Mouse (Mus musculus) liver, embryonic 11.5 days (tissue): ENCODE data around the gene Jkamp. TPM values are rescaled to one million over a fixed set of nuclear protein-coding genes. Genes with fewer than 3 reads are reported as not detected.
A peak's percentile ranks its signal among the peaks of the same experiment; 100 is the strongest.

Source experiments
- ATAC-seq: fragments of 200-750 bp; cut with Nextera tagmentation; replicated peaks from 2 replicates; pipeline ENCODE4 v1.8.0; 2017; ENCODE audit warnings: moderate number of reproducible peaks, mild to moderate bottlenecking, moderate TSS enrichment, moderate library complexity; ENCODE audit not compliant: low FRiP score
- DNase-seq: peaks from one replicate; pipeline ENCODE4 v3.0.0-alpha.2; 2017; ENCODE audit warnings: low spot score
- H3K27ac ChIP-seq: fragments of 300-500 bp; sonication (generic); 2 replicates; pipeline ENCODE4 v1.5.1; 2014; ENCODE audit warnings: mild to moderate bottlenecking, low read depth, low read length, control low read depth
- H3K27me3 ChIP-seq: fragments of 300-500 bp; sonication (generic); replicated peaks from 2 replicates; pipeline ENCODE4 v1.6.1; 2014; ENCODE audit warnings: low read length, mixed read lengths; ENCODE audit not compliant: control insufficient read depth, insufficient read depth
- H3K36me3 ChIP-seq: fragments of 300-500 bp; sonication (generic); 2 replicates; pipeline ENCODE4 v1.6.1; 2014; ENCODE audit warnings: mild to moderate bottlenecking, low read length, moderate library complexity, mixed read lengths; ENCODE audit not compliant: control insufficient read depth, insufficient read depth
- H3K4me1 ChIP-seq: fragments of 300-500 bp; sonication (generic); replicated peaks from 2 replicates; pipeline ENCODE4 v1.6.1; 2014; ENCODE audit warnings: low read length, mixed read lengths; ENCODE audit not compliant: control insufficient read depth, insufficient read depth
- H3K4me2 ChIP-seq: fragments of 300-500 bp; sonication (generic); 2 replicates; pipeline ENCODE4 v1.6.1; 2014; ENCODE audit warnings: mild to moderate bottlenecking, control low read depth, moderate library complexity
- H3K4me3 ChIP-seq: fragments of 300-500 bp; sonication (generic); 2 replicates; pipeline ENCODE4 v1.5.1; 2014; ENCODE audit warnings: low read depth, low read length, control low read depth
- H3K9ac ChIP-seq: fragments of 300-500 bp; sonication (generic); 2 replicates; pipeline ENCODE4 v1.6.1; 2014; ENCODE audit warnings: low read depth, low read length, control low read depth
- H3K9me3 ChIP-seq: fragments of 300-500 bp; sonication (generic); 2 replicates; pipeline ENCODE4 v1.6.1; 2016; ENCODE audit warnings: low read length, inconsistent platforms, mixed read lengths; ENCODE audit not compliant: control insufficient read depth
- WGBS: fragments of 180-500 bp; shearing (Covaris S2); extraction: QIAGEN DNeasy Blood & Tissue Kit; methylation state at CpG from one replicate; pipeline ENCODE4 v1.1.7; 2014; 5-methylcytosine and 5-hydroxymethylcytosine counted together
- polyA plus RNA-seq: library from polyadenylated mRNA; unstranded; fragments of >200 nt; fragmentation: Nextera tagmentation; extraction: Ambion mirVana; gene quantifications from 2 replicates; pipeline ENCODE4 v1.2.1, GENCODE M21; 2014

The Jkamp gene
- polyA plus RNA-seq, 1 experiment from 2014 or later, result 35.4 TPM

DNA sequence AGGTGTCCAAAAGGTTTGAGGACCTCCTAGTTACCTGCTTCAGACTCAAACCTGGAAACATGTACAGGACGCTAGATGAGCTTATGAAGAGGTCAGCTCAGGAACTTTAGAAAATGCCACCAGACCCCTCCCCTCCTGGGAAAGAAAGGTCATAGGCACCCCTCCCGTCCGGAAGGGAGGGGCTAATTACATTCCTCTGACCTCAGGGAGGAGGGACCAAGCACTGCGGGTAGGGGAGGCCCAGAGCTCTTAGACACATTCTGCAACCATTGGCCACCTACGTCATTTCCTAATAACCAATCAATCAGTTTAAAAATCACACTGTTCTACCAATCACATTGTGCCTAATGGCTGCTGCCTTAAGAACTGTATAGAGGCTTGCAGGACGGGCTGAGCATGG, 32.8 kb upstream of the Jkamp start:
- no peak overlapping the region for H3K9ac ChIP-seq
- no peak for ATAC-seq
- H3K27ac ChIP-seq, result no peak overlapping the region
- no peak overlapping the region for H3K4me3 ChIP-seq
- no peaks in the 10 kb centered on the region for H3K9me3 ChIP-seq
- H3K4me1 ChIP-seq, result no peaks in the 10 kb centered on the region
- H3K36me3 ChIP-seq, result no peaks in the 10 kb centered on the region
- no peak overlapping the region for H3K4me2 ChIP-seq
- DNase-seq, result no peak
- H3K27me3 ChIP-seq, result no peaks in the 10 kb centered on the region
- WGBS, result 75% methylated on average over 6 of the region's 6 CpGs

- WGBS, result 42% methylated on average over 6 of the region's 6 CpGs
- H3K27ac ChIP-seq, result no peak overlapping the region
- H3K4me2 ChIP-seq, result no peak overlapping the region
- DNase-seq (no peak), ATAC-seq (no peak)
- H3K4me1 ChIP-seq, result no peaks in the 10 kb centered on the region
- H3K9ac ChIP-seq, result no peak overlapping the region
- no peaks in the 10 kb centered on the region for H3K27me3 ChIP-seq
- H3K36me3 ChIP-seq, result no peaks in the 10 kb centered on the region
- no peak overlapping the region for H3K4me3 ChIP-seq
- H3K9me3 ChIP-seq, result no peaks in the 10 kb centered on the region
Measured at GRCm38 (mm10) chr12:72053303-72053702, 32.1 kb upstream of the Jkamp start.

GRCm38 (mm10) chr12:72053851-72054250, 31.5 kb upstream of the Jkamp start:
- ATAC-seq, result no peak
- H3K9me3 ChIP-seq, result no peaks in the 10 kb centered on the region
- H3K36me3 ChIP-seq, result no peaks in the 10 kb centered on the region
- DNase-seq, result no peak
- H3K4me1 ChIP-seq, result no peaks in the 10 kb centered on the region
- H3K9ac ChIP-seq, result no peak overlapping the region
- no peak overlapping the region for H3K27ac ChIP-seq
- no peak overlapping the region for H3K4me3 ChIP-seq
- no peak overlapping the region for H3K4me2 ChIP-seq
- 52% methylated on average over 6 of the region's 6 CpGs for WGBS
- no peaks in the 10 kb centered on the region for H3K27me3 ChIP-seq

GRCm38 (mm10) chr12:72057780-72058179, 27.6 kb upstream of the Jkamp start:
- H3K9me3 ChIP-seq, result no peaks in the 10 kb centered on the region
- ATAC-seq (no peak), DNase-seq (no peak)
- WGBS, result 68% methylated on average over 1 of the region's 1 CpGs
- H3K36me3 ChIP-seq, result no peaks in the 10 kb centered on the region
- no peaks in the 10 kb centered on the region for H3K27me3 ChIP-seq
- H3K9ac ChIP-seq, result no peak overlapping the region
- H3K4me3 ChIP-seq, result no peak overlapping the region
- no peak overlapping the region for H3K27ac ChIP-seq
- no peaks in the 10 kb centered on the region for H3K4me1 ChIP-seq
- H3K4me2 ChIP-seq, result no peak overlapping the region

DNA sequence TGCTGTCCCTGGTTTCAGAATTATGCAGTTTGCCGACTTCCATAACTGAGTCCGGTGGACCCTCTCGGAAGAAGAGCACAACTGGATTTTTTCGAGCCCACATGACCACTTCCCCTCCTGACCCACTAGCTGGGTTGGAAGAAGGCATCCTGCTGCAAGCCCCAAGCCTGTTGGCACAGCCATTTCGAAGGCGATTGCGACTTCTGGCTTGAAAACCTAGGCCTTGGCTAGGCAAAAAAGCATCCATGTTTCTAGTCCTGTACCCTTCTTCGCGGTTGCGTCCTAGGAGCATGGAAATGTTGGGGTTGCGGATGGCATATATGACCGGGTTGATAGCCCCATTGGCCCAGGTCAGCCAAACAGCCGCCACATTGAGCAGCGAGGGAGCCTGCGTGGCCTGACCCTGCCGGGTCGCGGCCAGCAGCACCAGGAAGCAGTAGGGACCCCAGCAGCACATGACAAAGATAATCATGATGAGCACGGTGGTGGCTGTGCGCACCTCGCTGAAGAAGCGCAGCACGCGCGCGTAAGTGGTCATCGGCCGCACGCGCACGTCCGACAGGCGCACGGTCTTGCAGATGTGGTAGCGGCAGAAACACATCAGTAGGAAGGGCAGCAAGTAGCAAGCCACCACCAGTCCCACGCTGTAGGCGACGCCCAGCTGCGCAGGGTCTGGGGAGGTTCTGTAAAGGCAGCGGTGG, 15.6 kb upstream of the Jkamp start:
- WGBS, result 6% methylated on average over 40 of the region's 40 CpGs
- no peak overlapping the region for H3K27ac ChIP-seq
- peak; percentile 37 for ATAC-seq
- H3K36me3 ChIP-seq, result no peaks in the 10 kb centered on the region
- H3K4me1 ChIP-seq, result peaks cover 7% of the 10 kb centered on the region; the same call in 1 of the 2 replicates
- H3K4me3 ChIP-seq, result peak overlapping the region; percentile 50
- DNase-seq, result no peak
- no peaks in the 10 kb centered on the region for H3K9me3 ChIP-seq
- no peak overlapping the region for H3K9ac ChIP-seq
- peak overlapping the region; percentile 86 for H3K4me2 ChIP-seq
- peaks cover 32% of the 10 kb centered on the region for H3K27me3 ChIP-seq

DNA sequence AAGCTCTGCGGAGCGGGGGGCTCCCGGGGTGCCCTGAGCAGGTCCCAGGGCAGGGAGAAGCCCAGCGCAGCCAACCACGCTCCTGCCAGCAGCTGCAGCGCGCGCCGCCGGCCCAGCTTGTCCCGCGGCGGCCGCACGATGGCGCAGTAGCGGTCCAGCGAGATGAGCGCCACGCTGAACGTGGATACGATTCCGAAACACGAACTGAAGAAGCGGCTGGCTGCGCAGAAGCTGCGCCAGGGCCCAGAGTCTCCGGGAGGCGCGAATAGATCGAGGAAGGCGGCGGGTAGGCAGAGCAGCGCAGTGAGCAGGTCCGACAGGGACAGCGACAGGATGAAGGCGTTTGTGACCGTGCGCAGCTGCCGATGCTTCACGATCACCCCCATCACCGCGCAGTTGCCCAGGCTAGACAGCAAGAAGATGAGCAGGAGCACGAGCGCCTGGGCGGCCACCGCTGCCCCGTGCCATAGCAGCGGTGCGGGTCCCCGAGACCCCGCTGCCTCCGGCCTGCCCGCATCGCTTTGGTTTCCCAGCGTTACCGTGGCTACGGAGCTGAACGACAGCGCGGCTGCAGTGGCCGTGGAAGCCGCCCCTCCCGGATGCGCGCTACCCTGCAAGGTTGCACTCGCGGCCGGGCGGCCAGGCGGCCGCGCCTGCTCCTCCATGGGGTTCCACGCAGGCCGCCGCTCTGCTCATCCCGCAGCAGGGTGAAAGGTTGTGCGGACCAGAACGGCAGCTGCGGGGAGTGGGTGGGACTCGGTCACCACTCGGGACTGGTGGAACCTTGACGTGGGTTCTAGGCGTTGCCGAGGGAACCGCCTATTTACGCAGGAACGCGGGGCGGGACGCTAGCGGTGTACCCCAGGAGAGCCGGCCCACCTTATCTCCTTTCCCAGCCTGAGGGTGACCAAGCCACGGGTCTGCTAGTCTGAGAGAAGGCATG, 14.8 kb upstream of the Jkamp start, which contains the start of gene Gpr135:
Gene Gpr135 (minus strand): TSS at position 799 of the 943 bp plus-strand sequence.
- DNase-seq, result peak; percentile 83
- H3K4me1 ChIP-seq, result peaks cover 7% of the 10 kb centered on the region; the same call in 1 of the 2 replicates
- peak within 1 kb of the TSS; percentile 50 for H3K4me3 ChIP-seq
- H3K27ac ChIP-seq, result no peak within 1 kb of the TSS
- H3K4me2 ChIP-seq, result peak within 1 kb of the TSS; percentile 86
- under 1% methylated on average over 94 of the region's 94 CpGs for WGBS
- no peaks in the 10 kb centered on the region for H3K9me3 ChIP-seq
- H3K9ac ChIP-seq, result no peak within 1 kb of the TSS
- peaks cover 32% of the 10 kb centered on the region for H3K27me3 ChIP-seq
- peak; percentile 73 for ATAC-seq
- H3K36me3 ChIP-seq, result no peaks in the 10 kb centered on the region

DNA sequence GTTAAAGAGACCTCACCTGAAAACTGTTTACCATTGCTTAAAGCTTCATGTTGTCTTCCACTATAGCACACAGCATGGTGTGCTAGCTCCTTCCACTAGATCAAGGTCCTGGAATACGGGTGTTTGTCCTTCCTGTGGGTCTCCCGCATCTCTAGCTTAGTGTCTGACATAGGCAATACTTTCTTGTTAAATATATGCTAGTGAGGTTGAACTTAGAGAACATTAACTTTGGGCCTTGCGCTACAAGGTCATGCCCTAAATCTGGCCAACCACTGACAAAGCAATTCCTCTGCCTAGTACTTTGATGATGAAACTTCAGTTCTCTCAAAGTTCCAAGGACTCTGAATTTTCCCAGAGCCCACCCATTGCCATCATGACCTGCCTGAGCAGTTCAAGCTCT, 7.1 kb upstream of the Jkamp start:
- Histone ChIP-seq H3K4me1 (peaks cover 6% of the 10 kb centered on the region), H3K9me3 (no peaks in the 10 kb centered on the region), H3K27ac (no peak overlapping the region), H3K4me3 (no peak overlapping the region), H3K27me3 (no peaks in the 10 kb centered on the region), H3K9ac (no peak overlapping the region), H3K36me3 (no peaks in the 10 kb centered on the region), H3K4me2 (no peak overlapping the region)
- 71% methylated on average over 3 of the region's 3 CpGs for WGBS
- no peak for DNase-seq
- no peak for ATAC-seq

DNA sequence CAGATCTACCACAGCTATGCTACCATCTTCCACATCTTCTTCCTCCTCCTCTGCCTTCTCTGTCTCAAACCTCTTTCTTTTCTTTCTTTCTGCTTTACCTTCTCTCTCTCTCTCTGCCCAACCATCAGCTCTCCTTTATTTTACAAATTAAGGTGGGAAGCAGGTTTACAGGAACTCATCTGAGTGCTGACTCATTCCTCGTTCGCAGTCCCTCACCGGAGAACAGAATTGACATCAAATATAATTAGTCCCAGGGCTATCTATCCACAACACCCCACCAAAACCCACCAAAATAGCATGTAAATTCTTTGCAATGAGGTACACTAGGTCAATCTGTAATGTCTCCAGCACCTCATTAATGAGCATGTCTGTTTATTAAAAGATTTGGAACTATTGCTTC, 3.4 kb upstream of the Jkamp start:
- H3K27ac ChIP-seq, result no peak overlapping the region
- H3K4me2 ChIP-seq, result no peak overlapping the region; the same call in 1 of the 2 replicates
- H3K9me3 ChIP-seq, result no peaks in the 10 kb centered on the region
- H3K4me1 ChIP-seq, result peaks cover 17% of the 10 kb centered on the region
- no peak overlapping the region for H3K9ac ChIP-seq
- H3K27me3 ChIP-seq, result no peaks in the 10 kb centered on the region
- H3K36me3 ChIP-seq, result no peaks in the 10 kb centered on the region
- WGBS, result 66% methylated on average over 3 of the region's 3 CpGs
- DNase-seq (no peak), ATAC-seq (no peak)
- no peak overlapping the region for H3K4me3 ChIP-seq
